Mouse (Mus musculus) embryo, embryonic 11 days (tissue): Measurements from ENCODE around the gene Gckr.
A peak's percentile ranks its signal among the peaks of the same experiment; 100 is the strongest.

Experiments used
- DNase-seq: peaks from one replicate; pipeline ENCODE4 v3.0.0-alpha.2; 2015

The Gckr gene

DNA sequence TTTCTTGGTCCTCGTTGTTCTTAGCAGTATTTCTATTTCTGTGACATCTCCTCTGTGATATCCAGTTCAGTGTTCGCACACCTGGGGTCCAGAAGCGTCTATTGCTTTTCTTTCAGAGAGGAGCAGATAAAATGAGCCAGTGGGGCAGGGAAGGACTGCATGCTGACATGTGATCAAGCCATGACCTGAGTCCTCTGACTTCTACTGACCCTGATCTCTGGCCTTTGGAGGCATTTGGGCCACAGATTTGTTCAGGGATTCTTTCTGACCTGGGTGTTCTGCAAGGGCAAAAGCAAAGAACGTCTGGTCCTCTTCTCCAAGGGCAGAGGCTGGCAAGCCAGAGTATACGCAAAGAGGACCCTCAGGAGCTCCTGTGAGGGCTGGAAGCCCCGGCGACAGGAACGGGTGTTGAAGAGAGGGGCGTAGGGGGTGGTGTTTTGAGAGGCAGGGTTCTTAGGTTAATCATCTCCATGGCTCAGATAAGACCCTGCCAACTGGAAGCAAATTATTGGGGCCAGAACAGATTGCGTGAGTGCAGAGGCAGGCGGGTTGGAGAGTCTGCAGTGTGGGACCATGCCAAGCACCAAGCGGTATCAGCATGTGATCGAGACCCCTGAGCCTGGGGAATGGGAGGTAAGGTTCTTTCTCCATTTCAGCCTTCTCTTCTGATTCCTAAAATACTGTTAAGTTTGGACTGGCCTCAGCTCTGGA, at the start of gene Gckr:
Gckr (plus strand) TSS at position 397 of the 711 bp plus-strand sequence.
- no peak for DNase-seq

DNA sequence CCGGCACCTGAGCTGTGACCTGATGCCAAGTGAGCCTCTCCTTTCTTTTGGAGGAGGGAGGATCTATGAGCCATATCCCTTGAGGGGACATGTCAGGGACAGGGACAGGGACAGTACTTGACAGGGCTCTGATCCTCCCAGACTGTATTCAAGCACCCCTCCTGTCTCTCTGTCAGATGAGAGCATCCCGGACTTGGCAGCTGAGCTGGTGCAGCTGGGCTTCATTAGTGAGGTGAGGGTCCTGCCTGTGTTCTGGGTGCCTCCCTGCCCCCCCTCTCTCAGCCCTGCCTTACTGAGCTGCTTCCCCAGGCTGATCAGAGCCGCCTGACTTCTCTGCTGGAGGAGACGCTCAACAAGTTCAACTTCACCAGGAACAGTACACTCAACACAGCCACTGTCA, 46.5 kb upstream of the Gckr start:
- peak; percentile 23 for DNase-seq

DNA sequence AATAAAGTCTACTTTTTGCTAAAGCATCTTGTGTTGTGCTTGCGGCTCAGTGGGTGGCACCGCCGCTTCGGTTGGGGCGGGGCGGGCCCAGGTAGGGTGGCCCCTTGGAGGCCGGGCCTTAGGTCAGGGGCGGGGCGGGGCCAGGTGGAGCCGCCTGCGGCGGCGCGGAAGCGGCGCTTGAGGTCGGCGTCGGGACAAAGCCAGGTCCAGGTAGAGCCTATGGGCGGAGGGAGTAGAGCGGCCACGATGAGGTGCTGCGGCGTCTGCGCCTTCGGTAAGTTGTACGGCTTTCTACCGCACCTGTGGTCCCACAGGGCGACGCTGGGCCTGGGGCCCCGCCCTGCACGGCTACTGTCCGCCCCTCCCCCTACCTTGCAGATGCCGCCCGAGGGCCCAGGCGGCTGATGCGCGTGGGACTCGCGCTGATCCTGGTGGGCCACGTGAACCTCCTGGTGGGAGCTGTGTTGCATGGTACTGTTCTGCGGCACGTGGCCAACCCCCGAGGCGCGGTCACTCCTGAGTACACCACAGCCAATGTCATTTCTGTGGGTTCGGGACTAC, 45.6 kb upstream of the Gckr start, which contains the start of gene Krtcap3:
Krtcap3 (plus strand) TSS at position 151 of the 561 bp plus-strand sequence.
- DNase-seq, result peak; percentile 58

DNA sequence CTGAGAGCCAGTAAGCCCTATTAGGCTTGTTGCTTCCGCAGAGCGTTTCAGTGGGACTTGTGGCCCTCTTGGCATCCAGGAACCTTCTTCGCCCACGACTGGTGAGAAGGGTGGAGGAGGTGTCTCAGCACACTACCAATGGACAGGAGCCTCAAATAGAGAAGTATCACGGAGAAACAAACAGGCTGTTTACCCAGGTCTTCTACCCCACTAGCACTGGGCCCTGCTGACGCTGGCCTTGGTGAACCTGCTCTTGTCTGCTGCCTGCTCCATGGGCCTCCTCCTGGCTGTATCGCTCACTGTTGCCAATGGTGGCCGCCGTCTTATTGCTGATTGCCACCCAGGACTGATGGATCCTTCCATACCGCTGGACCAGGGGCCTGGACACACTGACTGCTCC, 45.1 kb upstream of the Gckr start:
- DNase-seq, result no peak

DNA sequence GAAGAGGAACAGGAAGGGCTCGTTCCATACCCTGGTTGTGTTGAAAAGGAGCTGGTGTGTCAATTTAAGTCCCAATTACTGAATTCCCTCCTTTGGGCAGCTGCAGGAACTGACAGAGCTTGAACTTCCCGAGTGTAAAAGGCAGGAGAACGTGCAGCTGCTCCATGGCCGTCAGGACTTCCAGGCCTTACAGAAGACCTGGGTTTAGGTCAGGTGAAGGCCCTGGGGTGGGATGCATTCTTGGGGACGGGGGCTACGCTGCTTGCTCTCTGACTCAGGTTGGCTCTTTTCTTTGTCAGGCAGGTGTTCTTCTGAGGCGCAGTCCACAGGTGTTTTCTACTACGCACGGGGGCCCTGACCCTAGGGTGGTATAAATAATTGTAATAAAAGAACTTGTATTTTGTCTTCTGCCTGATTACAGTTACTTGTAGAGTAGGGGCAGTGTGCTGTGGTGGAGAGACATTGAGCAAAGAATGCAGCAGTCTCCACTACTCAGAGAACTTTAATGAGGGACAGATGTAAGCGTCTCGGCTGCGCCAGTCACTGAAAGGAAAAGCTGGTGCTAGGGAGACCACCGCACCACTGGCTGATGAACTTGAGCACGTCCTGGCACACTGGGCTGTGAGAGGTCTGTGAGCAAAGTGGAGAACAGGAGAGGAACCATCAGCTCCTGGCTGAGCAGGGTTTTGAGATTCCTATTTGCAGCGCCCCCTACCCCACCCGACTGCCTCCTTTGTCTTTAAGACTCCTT, 44.3 kb upstream of the Gckr start:
- peak; percentile 47 for DNase-seq

DNA sequence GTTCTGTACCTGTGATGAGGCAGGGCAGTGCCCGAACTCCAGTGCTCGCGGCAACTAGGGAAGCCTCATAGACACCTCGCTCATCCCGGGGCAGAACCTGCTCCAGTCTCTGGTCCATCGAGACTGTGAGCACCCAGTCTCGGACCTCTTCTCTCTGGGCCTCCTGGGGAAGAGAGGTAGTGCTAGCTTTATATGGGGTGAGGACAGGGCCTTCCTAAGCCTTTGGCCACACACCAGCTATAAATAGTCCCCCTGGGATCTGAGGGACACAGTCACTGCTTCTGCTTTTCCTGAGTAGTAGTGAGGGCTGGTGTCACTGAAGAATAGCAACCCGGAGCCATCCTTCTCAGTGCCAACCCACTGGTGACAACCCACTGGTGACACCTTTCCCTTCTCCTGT, 43.4 kb upstream of the Gckr start:
- no peak for DNase-seq

DNA sequence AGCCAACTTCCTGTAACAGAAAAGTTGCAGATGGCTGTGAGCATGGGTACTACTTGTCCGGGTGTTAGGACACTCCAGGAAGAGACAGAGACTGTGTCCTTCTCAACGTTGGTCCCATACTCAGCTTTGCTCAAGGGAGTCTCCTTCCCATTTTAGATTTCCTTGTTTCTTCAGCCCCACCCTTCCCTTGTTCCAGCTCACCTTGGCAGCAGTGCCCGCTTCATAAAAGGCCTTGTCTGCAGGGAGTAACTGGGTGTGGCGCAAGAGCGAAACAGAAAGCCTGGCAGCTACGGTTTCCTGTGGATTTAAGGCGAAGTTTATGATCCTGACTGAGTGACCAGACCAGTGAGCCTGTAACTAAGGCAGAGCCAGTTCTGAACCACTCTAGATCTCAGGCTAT, 42.8 kb upstream of the Gckr start:
- DNase-seq, result no peak

DNA sequence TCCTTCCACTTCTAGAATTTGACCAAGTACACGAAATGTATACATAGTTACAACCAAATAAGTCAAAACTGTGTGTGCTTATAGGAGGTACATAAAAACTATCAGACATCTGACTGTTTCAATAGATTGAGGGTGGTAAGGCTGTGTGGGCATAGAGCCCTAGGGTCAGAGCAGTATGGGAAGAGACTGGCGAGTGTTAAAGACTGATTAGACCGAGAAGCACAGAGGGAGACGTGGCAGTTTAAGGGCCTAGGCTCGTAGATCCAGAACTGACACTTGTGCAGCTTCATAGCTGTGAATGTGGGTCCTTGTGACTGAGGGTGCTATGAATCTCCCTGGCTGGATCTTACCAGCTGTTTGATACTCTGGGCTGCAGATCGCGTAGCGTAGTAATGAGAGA, 42.3 kb upstream of the Gckr start:
- DNase-seq, result no peak

DNA sequence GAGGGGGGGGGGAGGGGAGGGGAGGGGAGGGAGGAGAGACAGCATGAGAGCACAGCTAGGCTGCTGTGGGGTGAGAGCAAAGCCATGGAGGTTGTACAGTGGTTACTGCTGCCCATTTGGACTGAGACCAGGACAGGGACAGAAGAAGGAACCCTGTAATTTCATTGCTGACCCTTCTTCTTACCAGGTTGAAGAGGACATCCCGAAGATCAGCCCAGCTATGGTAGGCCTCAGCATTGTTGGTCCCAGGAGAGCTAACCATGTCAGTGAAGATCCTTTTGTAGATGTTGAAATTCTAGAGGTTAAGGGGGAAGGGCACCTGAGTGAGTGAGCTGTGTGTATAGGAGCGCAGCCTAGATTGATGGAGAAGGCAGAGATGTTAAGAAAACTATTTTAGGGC, 41.9 kb upstream of the Gckr start:
- no peak for DNase-seq

DNA sequence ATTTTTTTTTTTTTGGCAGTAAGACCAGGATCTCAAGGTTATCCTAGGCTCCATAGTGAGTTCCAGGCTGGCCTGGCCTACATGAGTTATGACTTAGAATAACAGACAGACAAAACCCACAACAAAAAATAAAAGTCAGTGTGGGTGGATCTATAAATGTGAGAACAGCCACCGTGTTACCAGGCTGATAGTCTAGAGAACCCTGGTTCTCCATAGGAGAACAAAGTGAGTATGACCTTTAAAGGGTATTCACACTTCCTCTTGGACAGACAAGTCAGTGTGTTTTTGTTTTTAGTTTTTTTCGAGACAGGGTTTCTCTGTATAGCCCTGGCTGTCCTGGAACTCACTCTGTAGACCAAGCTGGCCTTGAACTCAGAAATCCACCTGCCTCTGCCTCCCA, 41.3 kb upstream of the Gckr start:
- DNase-seq, result no peak

DNA sequence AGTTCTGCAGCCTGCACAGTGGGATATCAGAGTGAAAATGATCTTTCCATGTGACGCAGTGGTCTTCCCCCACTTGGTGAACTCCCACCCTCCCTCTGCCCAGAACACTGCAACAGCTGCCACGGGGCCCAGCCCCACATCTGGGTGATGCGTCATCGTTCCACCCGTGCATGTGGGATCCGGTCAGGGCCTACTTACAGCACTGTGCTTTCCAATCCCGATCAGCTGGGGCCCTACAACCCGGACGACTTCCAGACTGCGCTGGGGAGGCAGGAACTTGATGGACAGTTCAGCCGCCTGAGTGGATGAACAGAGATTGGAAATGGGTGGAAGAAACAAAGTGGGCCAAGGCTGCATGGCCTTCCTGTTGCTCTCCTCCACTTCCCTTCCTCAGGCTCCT, 39.6 kb upstream of the Gckr start:
- DNase-seq, result no peak

DNA sequence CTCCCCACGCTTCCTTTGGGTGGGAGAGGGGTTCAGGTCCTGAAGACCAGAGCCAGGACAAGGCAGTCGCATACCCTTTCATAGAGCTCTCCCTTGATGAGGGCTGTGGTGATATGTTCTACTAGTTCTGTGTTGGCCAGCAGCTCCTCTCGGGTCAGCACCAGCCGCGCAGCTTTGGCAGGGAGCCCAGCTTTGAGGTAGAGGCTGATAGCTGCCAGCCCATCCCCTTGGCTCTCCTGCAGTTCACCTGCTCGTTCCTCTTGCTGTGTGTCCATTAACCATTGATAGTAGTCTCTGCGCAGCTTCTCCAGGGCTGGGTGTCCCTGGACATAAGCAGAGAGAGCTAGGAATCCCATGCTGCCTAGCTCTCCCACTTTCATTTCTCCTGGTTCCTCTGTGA, 31.1 kb upstream of the Gckr start:
- no peak for DNase-seq

DNA sequence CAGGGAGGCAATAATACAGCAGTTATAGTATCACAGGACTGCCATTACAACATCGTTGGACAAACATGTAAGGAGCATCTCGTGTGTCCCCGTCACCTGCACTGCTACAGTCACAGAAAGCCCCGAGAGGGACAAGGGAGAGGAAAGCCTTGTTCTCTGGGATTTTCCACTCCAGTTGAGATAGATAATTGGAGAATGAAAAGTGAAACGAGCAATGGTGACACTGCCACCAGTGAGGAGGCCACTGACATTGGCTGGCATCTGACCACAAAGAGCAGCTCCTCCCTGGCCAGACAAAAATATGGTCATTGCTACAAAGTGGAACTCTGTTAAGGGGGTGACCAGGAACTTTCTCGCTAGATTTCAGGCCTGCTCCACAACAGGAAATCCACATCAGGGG, 29.6 kb upstream of the Gckr start:
- no peak for DNase-seq

DNA sequence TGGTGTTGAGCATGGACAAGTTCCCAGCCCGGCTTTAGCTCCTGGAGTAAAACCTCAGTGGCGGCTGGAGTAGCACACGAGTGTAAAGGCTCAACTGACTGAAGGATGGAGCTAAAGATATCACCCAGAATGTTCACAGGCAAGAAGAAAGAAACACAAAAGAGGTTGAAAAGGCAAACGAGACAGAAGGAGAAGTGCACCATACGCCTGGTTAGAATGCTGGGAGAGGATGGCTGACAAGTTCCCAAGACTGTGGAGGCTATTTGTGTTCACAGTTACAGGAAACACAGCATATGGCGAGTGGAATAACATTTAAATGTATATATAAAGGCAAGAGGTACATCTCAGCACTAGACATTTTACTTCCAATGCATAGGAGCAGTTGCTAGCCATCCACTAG, 24.2 kb upstream of the Gckr start:
- DNase-seq, result no peak

DNA sequence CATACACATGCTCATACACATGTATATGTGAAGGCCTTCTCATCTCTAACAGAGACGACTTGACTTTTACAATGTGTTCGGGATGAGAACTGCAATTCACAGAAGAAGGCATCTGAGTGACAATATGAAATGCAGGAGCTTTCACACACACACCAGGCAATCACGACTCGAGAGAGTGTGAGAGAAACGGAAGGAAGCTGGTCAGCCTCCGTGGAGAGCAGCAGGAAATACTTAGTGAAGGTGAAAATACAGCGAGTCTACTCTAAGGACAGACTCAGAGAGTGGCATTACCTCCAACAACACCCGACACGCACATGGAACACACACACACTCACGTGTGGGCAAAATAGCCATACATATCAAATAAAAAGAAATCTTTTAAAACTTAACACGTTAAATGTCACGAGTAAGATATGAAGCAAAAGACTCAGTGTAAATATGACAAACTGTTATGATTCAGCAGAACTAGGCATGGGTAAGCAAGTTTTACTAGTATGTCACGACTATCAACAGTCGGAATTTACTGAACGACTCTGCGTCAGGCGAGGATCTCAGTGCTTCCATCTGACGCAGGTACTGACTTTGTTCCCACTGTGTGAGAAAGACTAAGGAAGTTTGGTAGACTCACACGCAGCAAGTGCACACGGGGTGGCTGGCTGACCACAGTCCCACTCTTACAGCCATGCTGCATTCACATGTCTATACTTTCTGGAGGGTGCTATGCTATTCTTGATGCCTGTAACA, 17.8 kb upstream of the Gckr start:
- no peak for DNase-seq

DNA sequence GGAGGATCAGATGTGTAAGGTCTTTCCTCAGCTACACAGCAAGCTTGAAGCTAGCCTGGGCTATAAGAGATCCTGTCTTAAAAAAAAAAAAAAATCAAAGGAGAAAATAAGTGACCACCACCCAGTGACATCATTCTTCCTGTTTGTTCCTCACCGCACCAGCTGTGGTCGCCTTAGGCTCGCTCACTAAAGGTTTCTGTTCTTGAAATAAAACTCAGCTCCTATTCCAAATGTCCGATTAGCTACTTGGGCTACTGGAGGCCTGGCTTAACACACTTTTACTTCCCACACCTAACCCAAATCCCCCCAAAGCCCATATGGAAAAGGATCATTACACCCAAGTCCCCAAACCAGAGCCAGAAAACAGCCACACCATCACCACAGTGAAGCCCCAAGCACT, 9.0 kb upstream of the Gckr start:
- no peak for DNase-seq

DNA sequence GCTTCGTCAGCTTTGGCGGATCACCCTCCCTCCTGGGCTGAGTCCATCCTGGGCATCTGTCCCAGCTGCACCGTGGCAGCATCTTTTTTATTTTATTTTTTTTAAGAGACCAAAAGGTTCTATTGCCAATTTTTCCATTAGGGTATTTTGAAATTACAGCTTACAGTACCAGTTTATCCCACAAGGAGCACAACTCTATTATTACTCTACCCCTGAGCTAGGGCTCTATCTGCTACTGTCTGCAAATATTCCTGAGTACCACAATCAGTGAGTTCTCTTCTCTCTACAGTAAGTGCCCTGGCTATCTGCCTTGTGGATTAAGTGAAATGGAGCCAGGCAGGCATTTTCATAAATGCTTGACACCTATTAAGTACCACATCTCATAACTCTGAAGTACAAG, 8.6 kb upstream of the Gckr start:
- no peak for DNase-seq

DNA sequence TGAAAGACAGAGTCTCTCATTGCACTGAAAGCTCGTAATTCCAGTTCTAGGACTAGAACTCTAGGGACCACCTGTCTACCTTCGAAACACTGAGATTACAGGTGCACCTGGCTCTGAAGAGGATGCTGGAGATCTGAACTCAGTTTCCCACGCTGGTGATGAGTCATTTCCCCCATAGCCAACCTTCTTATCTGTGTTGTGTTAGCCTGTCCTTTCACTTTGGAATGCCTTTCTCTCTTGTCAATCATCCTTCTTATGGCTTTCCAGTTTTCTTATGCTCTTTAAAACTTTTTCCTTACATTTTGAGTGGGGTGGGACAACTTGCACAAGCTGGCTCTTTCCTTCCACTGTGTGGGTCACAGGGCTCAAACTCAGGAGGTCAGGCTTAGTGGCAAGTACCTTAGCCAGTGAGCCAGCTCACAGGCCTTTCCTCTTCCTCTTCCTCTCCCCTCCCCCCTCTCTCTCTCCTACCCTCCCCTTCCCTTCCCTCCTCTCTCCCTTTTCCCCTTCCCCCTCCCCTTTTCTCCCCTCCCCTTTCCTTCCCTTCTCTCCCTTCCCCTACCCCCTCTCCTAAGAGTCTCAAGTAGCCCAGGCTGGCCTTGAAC, 7.5 kb upstream of the Gckr start:
- no peak for DNase-seq

DNA sequence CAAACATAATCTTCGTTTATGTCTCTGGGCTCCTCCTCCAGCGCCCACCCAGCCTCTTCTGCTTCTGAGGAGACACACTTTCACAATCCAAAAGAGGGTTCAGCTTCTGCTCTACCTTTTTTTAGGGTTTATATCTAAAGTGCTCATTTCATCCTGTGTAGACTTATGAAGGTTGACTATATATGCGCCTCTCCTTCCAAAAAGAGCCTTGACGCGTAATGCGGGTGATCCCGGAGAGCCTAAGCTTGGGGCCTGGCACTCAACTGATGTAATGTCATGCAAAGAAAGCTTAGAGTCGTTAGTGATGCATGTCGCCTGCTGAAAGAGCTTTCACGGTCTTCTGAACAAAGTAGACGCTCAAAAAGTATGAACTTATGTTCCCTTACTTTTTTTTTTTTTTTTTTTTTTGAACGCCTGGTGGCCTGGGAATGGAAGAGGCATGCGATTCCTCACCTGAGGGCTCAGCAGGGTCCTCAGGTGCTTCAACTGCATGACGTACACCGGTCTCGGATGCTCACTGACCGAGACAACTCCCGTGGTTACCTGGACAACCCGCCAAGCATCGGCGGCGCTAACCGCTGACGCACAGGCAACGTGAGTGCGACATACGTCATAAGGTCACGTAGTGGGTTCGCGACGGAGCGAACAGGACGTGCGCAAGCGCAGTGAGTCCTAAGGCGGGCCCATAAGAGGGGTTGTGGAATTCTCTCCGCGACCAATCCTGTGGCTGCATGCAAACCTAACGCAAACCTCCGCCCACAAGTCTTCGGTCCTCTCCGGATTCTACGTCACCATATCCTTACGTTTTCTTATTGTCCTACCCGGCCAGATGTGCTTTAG, 6.5 kb upstream of the Gckr start, which contains the start of gene Ift172:
Ift172 (minus strand) TSS at position 596 of the 840 bp plus-strand sequence.
- DNase-seq, result peak; percentile 99

DNA sequence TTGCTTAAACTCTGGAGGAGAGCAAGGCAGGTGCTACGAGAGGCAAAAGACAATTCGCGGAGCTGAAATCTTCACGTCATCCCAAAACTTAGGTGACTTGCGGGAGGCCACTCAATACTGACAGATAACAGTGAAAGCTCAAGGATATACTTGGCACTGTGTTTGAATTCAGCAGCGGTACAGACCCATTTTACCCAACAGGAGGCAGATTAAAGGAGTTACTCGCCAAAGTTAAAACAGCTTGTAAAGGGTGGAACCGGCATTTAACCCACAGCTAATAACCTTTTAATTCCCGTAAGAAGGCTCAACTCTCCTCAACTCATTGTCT, 5.9 kb upstream of the Gckr start:
- DNase-seq, result no peak

DNA sequence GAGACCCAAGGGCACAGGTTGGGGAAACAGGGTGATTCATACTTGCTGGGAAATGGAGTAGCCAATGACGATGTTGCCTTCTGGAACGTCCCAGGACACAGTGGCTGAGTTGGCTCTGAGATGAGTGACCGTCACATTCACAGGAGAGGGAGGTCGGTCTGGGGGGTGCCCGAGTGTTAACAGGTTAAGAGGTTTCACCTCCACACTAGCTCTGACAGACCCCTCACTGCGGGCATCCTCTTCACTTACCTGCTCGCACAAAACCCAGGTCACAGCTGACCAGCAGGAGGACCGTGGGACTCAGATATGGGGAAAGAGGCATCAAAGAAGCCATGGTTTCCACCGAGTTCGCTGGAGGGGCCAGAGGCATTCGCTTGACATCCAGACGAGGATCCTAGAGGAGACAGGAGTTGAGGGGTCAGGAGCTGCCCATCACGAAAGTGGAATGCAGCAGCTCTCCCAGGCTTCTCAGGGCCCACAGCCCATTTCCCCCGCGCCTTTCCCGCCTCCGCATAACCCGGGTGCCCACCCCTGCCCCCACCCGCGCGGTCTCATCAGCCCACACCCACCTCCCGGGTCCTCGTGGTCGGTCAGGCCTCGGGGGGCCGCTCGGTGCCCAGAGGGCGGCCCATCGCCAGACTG, 2.2 kb upstream of the Gckr start:
- DNase-seq, result no peak
